Mouse (Mus musculus): ENCODE measurements at regions not wholly inside any gene's neighbourhood (a gene's known extent, or its start where the extent isn't known, plus 50 kb on each side); places are given as distances from the start of the nearest gene placed in this dataset.

DNA sequence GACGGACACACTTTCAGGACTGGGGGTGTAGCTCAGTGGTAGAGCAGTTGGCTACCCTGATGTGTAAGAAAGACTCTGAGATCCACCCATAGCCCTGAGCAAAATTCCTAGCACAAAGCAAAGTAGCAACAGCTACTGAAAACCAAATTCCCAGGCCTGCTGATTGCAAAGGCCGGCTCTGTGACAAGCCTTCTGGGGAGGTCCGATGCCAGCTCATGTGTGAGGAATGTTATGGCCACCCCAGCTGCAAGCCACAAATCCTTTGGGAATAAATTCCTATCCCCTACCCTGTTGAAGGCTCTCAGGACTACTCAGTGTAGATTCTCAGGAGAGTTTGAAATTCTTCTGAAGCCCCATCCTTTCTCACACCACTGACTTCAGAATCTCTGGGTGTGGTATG, 186.7 kb upstream of the Bcor start:
- TF ChIP-seq GATA1 (IDR thresholded peaks at IDR 0.05; ENCODE audit: borderline replicate concordance, low read length) (no peak), CTCF (IDR thresholded peaks at IDR 0.05; ENCODE audit: low read depth, low read length) (no peak), GATA2 (IDR thresholded peaks at IDR 0.05; ENCODE audit: borderline replicate concordance, low read depth, low read length) (no peak), TAL1 (conservative IDR thresholded peaks at IDR 0.05; ENCODE audit: low read depth, low read length) (no peak), POLR2AphosphoS5 (IDR thresholded peaks at IDR 0.05; ENCODE audit: insufficient replicate concordance, low read depth, low read length) (no peak)

Data from G1E (cell line).